Mouse (Mus musculus) brain, embryonic 14.5 days (tissue): ENCODE data around the gene Ebf1.

Experiments used
- CTCF ChIP-seq: fragments of 200-500 bp; IDR thresholded peaks from 2 replicates; pipeline ENCODE4 v1.5.1; 2012; ENCODE audit warnings: inconsistent platforms, mild to moderate bottlenecking, moderate library complexity, borderline replicate concordance; ENCODE audit not compliant: insufficient read depth, insufficient read length; ENCODE audit errors: extremely low read depth
- POLR2A ChIP-seq: fragments of 200-500 bp; IDR thresholded peaks from 2 replicates; pipeline ENCODE4 v1.6.1; 2012; ENCODE audit warnings: mild to moderate bottlenecking, inconsistent platforms, borderline replicate concordance; ENCODE audit not compliant: poor library complexity, insufficient read depth, insufficient read length, severe bottlenecking; ENCODE audit errors: extremely low read depth

- TF ChIP-seq CTCF (no peak), POLR2A (no peak)
These were observed 21.2 kb downstream of the Ebf1 start for GRCm38 (mm10) chr11:44638193-44638754.
